Mouse (Mus musculus) Patski (cell line): Measurements from ENCODE around the gene Slc35a3. TPM values are rescaled to one million over a fixed set of nuclear protein-coding genes. Genes with fewer than 3 reads are reported as not detected.

Experiments
- ATAC-seq: fragments of 100-300 bp; one replicate; pipeline ENCODE4 v1.8.0; 2021
- CTCF ChIA-PET: fragments of 350-600 bp; sonication (Branson Sonifier 250); formaldehyde crosslinking; loops from one replicate; lab custom pipeline; 2022; ENCODE audit warnings: inconsistent platforms; lab: Charles Lee
- POLR2A ChIA-PET: fragments of 350-600 bp; sonication (Branson Sonifier 250); formaldehyde crosslinking; loops from one replicate; lab custom pipeline; 2022; ENCODE audit warnings: antibody characterized with exemption, inconsistent platforms; lab: Charles Lee
- DNase-seq: peaks from one replicate; pipeline ENCODE4 v3.0.0-alpha.2; 2011; ENCODE audit warnings: low read depth, low spot score
- H3K27me3 ChIP-seq: fragments of 371-371 bp; one replicate; pipeline ENCODE4 v1.5.1; 2021
- CTCF ChIP-seq: fragments of 100-300 bp; IDR thresholded peaks from one replicate; pipeline ENCODE4 v1.5.1; 2021
- in situ Hi-C: fragments of 300-500 bp; cut with MboI; formaldehyde crosslinking; loops from 3 replicates; pipeline ENCODE4 v1.11.1; 2018; ENCODE audit warnings: low pct_unique_long_range_greater_than_20kb, mixed read lengths
- polyA plus RNA-seq: library from polyadenylated mRNA; unstranded; gene quantifications from one replicate; pipeline ENCODE4 v1.2.3, GENCODE M21; 2021

Slc35a3 gene
- polyA plus RNA-seq, 1 experiment from 2014 or later: 44.0 TPM

- ChIA-PET CTCF (interaction anchor here (0.7 to 4.0 kb wide), 3 partner anchors 12 to 290 kb away, joined by 3 to 22 read pairs (median 3); no protein-coding TSS in a partner anchor), POLR2A (no interaction called here)
- no peak for DNase-seq
- TF ChIP-seq CTCF: no peak
- no peak for ATAC-seq
- no peaks in the 10 kb centered on the region for H3K27me3 ChIP-seq
- in situ Hi-C loops: no loop called here
Measured at GRCm38 (mm10) chr3:116622641-116623040, 90.0 kb downstream of the Slc35a3 start.

GRCm38 (mm10) chr3:116620636-116621370 is 91.8 kb downstream of the Slc35a3 start:
- CTCF ChIA-PET: interaction anchor here (0.8 to 4.0 kb wide), 6 partner anchors 9 to 289 kb away, joined by 3 to 22 read pairs (median 5); no protein-coding TSS in a partner anchor
- in situ Hi-C loops: no loop called here
- POLR2A ChIA-PET: no interaction called here
- no peak for TF ChIP-seq CTCF
- DNase-seq (no peak), ATAC-seq (no peak)
- no peaks in the 10 kb centered on the region for H3K27me3 ChIP-seq

Other genes with a start within 250 kb of the Slc35a3 start
- gene Rtca, start 204.6 kb downstream of the Slc35a3 start, polyA plus RNA-seq: 101 TPM
- gene Dbt, start 199.8 kb downstream of the Slc35a3 start, polyA plus RNA-seq: 60.5 TPM
- gene Lrrc39, start 149.9 kb downstream of the Slc35a3 start, polyA plus RNA-seq: 0.26 TPM
- gene Sass6, start 117.8 kb downstream of the Slc35a3 start, polyA plus RNA-seq: 11.7 TPM
- 26.4 TPM for gene Trmt13, start 98.2 kb downstream of the Slc35a3 start, polyA plus RNA-seq
- 84.1 TPM for gene Mfsd14a, start 50.2 kb downstream of the Slc35a3 start, polyA plus RNA-seq
- 2.6 TPM for gene Gm43191, start 31.6 kb downstream of the Slc35a3 start, polyA plus RNA-seq
- gene Agl, start 95.3 kb upstream of the Slc35a3 start, polyA plus RNA-seq: 44.8 TPM
- gene Frrs1, start 146.6 kb upstream of the Slc35a3 start, polyA plus RNA-seq: 40.5 TPM